Mouse (Mus musculus) bone marrow, adult 2 months (tissue): ENCODE measurements around the gene Rybp.

Experiments used
- CTCF ChIP-seq: fragments of 200-500 bp; IDR thresholded peaks from 2 replicates; pipeline ENCODE4 v1.5.1; 2011; ENCODE audit warnings: low read length, control low read depth; ENCODE audit not compliant: control insufficient read depth, insufficient read depth
- POLR2A ChIP-seq: fragments of 200-500 bp; IDR thresholded peaks from 2 replicates; pipeline ENCODE4 v1.6.1; 2011; ENCODE audit warnings: low read depth, mild to moderate bottlenecking, control low read depth, low read length, borderline replicate concordance; ENCODE audit not compliant: control insufficient read depth

GRCm38 (mm10) chr6:100255411-100255810 lies 31.9 kb downstream of the Rybp start:
- TF ChIP-seq POLR2A (no peak), CTCF (no peak)
